Mouse (Mus musculus) small intestine, adult 2 months (tissue): Measurements from ENCODE around the gene Nap1l5. TPM values are rescaled to one million over a fixed set of nuclear protein-coding genes. Genes with fewer than 3 reads are reported as not detected.

ENCODE experiments used
- H3K27ac ChIP-seq: fragments of 200-500 bp; 2 replicates; pipeline ENCODE4 v1.5.1; 2012; ENCODE audit warnings: low read depth, low read length, control low read depth, inconsistent platforms; ENCODE audit not compliant: insufficient read depth
- H3K27me3 ChIP-seq: fragments of 200-500 bp; 2 replicates; pipeline ENCODE4 v1.6.1; 2012; ENCODE audit warnings: mild to moderate bottlenecking, moderate library complexity, low read length, inconsistent platforms; ENCODE audit not compliant: control insufficient read depth, insufficient read depth
- H3K36me3 ChIP-seq: fragments of 200-500 bp; 2 replicates; pipeline ENCODE4 v1.6.1; 2012; ENCODE audit warnings: mild to moderate bottlenecking, low read length, control low read depth, inconsistent platforms; ENCODE audit not compliant: control insufficient read depth, insufficient read depth
- H3K4me1 ChIP-seq: fragments of 200-500 bp; 2 replicates; pipeline ENCODE4 v1.6.1; 2012; ENCODE audit warnings: low read length, inconsistent platforms, mixed read lengths; ENCODE audit not compliant: control insufficient read depth, insufficient read depth, insufficient read length
- H3K4me3 ChIP-seq: fragments of 200-500 bp; 2 replicates; pipeline ENCODE4 v1.5.1; 2012; ENCODE audit warnings: low read depth, mild to moderate bottlenecking, control low read depth, inconsistent platforms, low read length, moderate library complexity
- CTCF ChIP-seq: fragments of 200-500 bp; IDR thresholded peaks from 2 replicates; pipeline ENCODE4 v1.5.1; 2012; ENCODE audit warnings: low read depth, mild to moderate bottlenecking, control low read depth, inconsistent platforms, low read length, moderate library complexity, mixed read lengths; ENCODE audit not compliant: insufficient replicate concordance, insufficient read length; ENCODE audit errors: extremely low read depth
- POLR2A ChIP-seq: fragments of 200-500 bp; IDR thresholded peaks from 2 replicates; pipeline ENCODE4 v1.6.1; 2012; ENCODE audit warnings: low read depth, mild to moderate bottlenecking, control low read depth, inconsistent platforms, low read length, moderate library complexity
- WGBS: fragments of 180-500 bp; shearing (Covaris S2); methylation state at CpG from one replicate; pipeline ENCODE4 v1.1.7; 2018; 5-methylcytosine and 5-hydroxymethylcytosine counted together
- polyA plus RNA-seq: library from polyadenylated mRNA; depleted of rRNA; stranded (reverse); fragments of >200 nt; gene quantifications from 2 replicates; pipeline ENCODE4 v1.2.3, GENCODE M21; 2012

Nap1l5 gene
- polyA plus RNA-seq, 1 experiment: 2.0 TPM

GRCm38 (mm10) chr6:58907336-58907735 lies 460 bp upstream of the Nap1l5 start:
- no peak for TF ChIP-seq CTCF
- TF ChIP-seq POLR2A: no peak
- 94% methylated on average over 8 of the region's 8 CpGs for WGBS
- Histone ChIP-seq H3K36me3 (peaks cover 3% of the 10 kb centered on the region; the same call in 1 of the 2 replicates), H3K27ac (no peak overlapping the region), H3K27me3 (no peaks in the 10 kb centered on the region; the same call in 1 of the 2 replicates), H3K4me1 (peaks cover 2% of the 10 kb centered on the region; the same call in 1 of the 2 replicates), H3K4me3 (no peak overlapping the region)

- TF ChIP-seq POLR2A (no peak), CTCF (no peak)
- WGBS: 75% methylated on average over 3 of the region's 3 CpGs
Measured at GRCm38 (mm10) chr6:58904551-58904950, 2.3 kb downstream of the Nap1l5 start.

GRCm38 (mm10) chr6:58903171-58903570 lies 3.7 kb downstream of the Nap1l5 start:
- peaks cover 4% of the 10 kb centered on the region; the same call in 1 of the 2 replicates for H3K36me3 ChIP-seq
- H3K4me1 ChIP-seq: no peaks in the 10 kb centered on the region
- TF ChIP-seq CTCF (no peak), POLR2A (no peak)
- WGBS: 69% methylated on average over 8 of the region's 8 CpGs
- H3K27ac ChIP-seq: no peak overlapping the region
- no peak overlapping the region for H3K4me3 ChIP-seq
- no peaks in the 10 kb centered on the region; the same call in 1 of the 2 replicates for H3K27me3 ChIP-seq

More at GRCm38 (mm10) chr6:58904551-58904950, 2.3 kb downstream of the Nap1l5 start:
- H3K27me3 ChIP-seq: no peaks in the 10 kb centered on the region; the same call in 1 of the 2 replicates
- peaks cover 2% of the 10 kb centered on the region; the same call in 1 of the 2 replicates for H3K4me1 ChIP-seq
- no peak overlapping the region for H3K27ac ChIP-seq
- no peak overlapping the region for H3K4me3 ChIP-seq
- H3K36me3 ChIP-seq: peaks cover 4% of the 10 kb centered on the region; the same call in 1 of the 2 replicates

GRCm38 (mm10) chr6:58900536-58900935 lies 6.3 kb downstream of the Nap1l5 start:
- Histone ChIP-seq H3K27ac (no peak overlapping the region), H3K27me3 (no peaks in the 10 kb centered on the region), H3K4me1 (no peaks in the 10 kb centered on the region), H3K36me3 (peaks cover 10% of the 10 kb centered on the region), H3K4me3 (no peak overlapping the region)
- TF ChIP-seq POLR2A (no peak), CTCF (no peak)
- 51% methylated on average over 7 of the region's 7 CpGs for WGBS

GRCm38 (mm10) chr6:58899076-58899475 lies 7.8 kb downstream of the Nap1l5 start:
- TF ChIP-seq CTCF: no peak
- TF ChIP-seq POLR2A: no peak
- Histone ChIP-seq H3K36me3 (peaks cover 17% of the 10 kb centered on the region), H3K27ac (no peak overlapping the region), H3K4me3 (no peak overlapping the region), H3K27me3 (no peaks in the 10 kb centered on the region), H3K4me1 (no peaks in the 10 kb centered on the region)
- 93% methylated on average over 3 of the region's 3 CpGs for WGBS

GRCm38 (mm10) chr6:58896648-58897047 lies 10.2 kb downstream of the Nap1l5 start:
- H3K36me3 ChIP-seq: peaks cover 23% of the 10 kb centered on the region
- H3K27ac ChIP-seq: no peak overlapping the region
- no peak overlapping the region for H3K4me3 ChIP-seq
- H3K4me1 ChIP-seq: no peaks in the 10 kb centered on the region
- WGBS: 83% methylated on average over 3 of the region's 3 CpGs
- H3K27me3 ChIP-seq: no peaks in the 10 kb centered on the region
- TF ChIP-seq CTCF (no peak), POLR2A (no peak)

- no peak for TF ChIP-seq CTCF
- no peak for TF ChIP-seq POLR2A
- H3K27me3 ChIP-seq: no peaks in the 10 kb centered on the region
- no peak overlapping the region for H3K4me3 ChIP-seq
- peaks cover 31% of the 10 kb centered on the region for H3K36me3 ChIP-seq
- WGBS: 89% methylated on average over 4 of the region's 4 CpGs
- no peaks in the 10 kb centered on the region for H3K4me1 ChIP-seq
- H3K27ac ChIP-seq: no peak overlapping the region
Measured at GRCm38 (mm10) chr6:58894994-58895393, 11.9 kb downstream of the Nap1l5 start.

- no peak for TF ChIP-seq CTCF
- no peak for TF ChIP-seq POLR2A
- Histone ChIP-seq H3K27ac (no peak overlapping the region), H3K4me1 (no peaks in the 10 kb centered on the region), H3K4me3 (no peak overlapping the region), H3K36me3 (peaks cover 37% of the 10 kb centered on the region), H3K27me3 (no peaks in the 10 kb centered on the region)
- WGBS: 88% methylated on average over 6 of the region's 6 CpGs
Measured at GRCm38 (mm10) chr6:58893307-58893706, 13.6 kb downstream of the Nap1l5 start.
